Mouse (Mus musculus) forebrain, embryonic 13.5 days (tissue): ENCODE data around the gene Pin4. TPM values are rescaled to one million over a fixed set of nuclear protein-coding genes. Genes with fewer than 3 reads are reported as not detected.

Experiments used
- ATAC-seq: fragments of 200-750 bp; cut with Nextera tagmentation; 2 replicates; pipeline ENCODE4 v1.8.0; 2017
- H3K27ac ChIP-seq: fragments of 300-500 bp; sonication (generic); 2 replicates; pipeline ENCODE4 v1.5.1; 2015; ENCODE audit warnings: inconsistent platforms, mild to moderate bottlenecking, moderate library complexity
- H3K27me3 ChIP-seq: fragments of 300-500 bp; sonication (generic); 2 replicates; pipeline ENCODE4 v1.6.1; 2015; ENCODE audit warnings: mild to moderate bottlenecking, inconsistent platforms
- H3K36me3 ChIP-seq: fragments of 300-500 bp; sonication (generic); 2 replicates; pipeline ENCODE4 v1.6.1; 2015; ENCODE audit warnings: mild to moderate bottlenecking, inconsistent platforms; ENCODE audit not compliant: poor library complexity, severe bottlenecking
- H3K4me1 ChIP-seq: fragments of 300-500 bp; sonication (generic); 2 replicates; pipeline ENCODE4 v1.6.1; 2015; ENCODE audit warnings: inconsistent platforms
- H3K4me2 ChIP-seq: fragments of 300-500 bp; sonication (generic); 2 replicates; pipeline ENCODE4 v1.6.1; 2015; ENCODE audit warnings: inconsistent platforms, mild to moderate bottlenecking, moderate library complexity
- H3K4me3 ChIP-seq: fragments of 300-500 bp; sonication (generic); 2 replicates; pipeline ENCODE4 v1.5.1; 2015; ENCODE audit warnings: mild to moderate bottlenecking, inconsistent platforms
- H3K9ac ChIP-seq: fragments of 300-500 bp; sonication (generic); 2 replicates; pipeline ENCODE4 v1.6.1; 2015; ENCODE audit warnings: mild to moderate bottlenecking, inconsistent platforms
- H3K9me3 ChIP-seq: fragments of 300-500 bp; sonication (generic); replicated peaks from 2 replicates; pipeline ENCODE4 v1.6.1; 2016; ENCODE audit warnings: inconsistent platforms
- WGBS: fragments of 180-500 bp; shearing (Covaris S2); methylation state at CpG from one replicate; pipeline ENCODE4 v1.1.7; 2015; 5-methylcytosine and 5-hydroxymethylcytosine counted together
- polyA plus RNA-seq: library from polyadenylated mRNA; unstranded; fragments of >200 nt; fragmentation: Nextera tagmentation; extraction: Ambion mirVana; gene quantifications from 2 replicates; pipeline ENCODE4 v1.2.1, GENCODE M21; 2015

The Pin4 gene
- polyA plus RNA-seq, 1 experiment from 2014 or later = 86.0 TPM

DNA sequence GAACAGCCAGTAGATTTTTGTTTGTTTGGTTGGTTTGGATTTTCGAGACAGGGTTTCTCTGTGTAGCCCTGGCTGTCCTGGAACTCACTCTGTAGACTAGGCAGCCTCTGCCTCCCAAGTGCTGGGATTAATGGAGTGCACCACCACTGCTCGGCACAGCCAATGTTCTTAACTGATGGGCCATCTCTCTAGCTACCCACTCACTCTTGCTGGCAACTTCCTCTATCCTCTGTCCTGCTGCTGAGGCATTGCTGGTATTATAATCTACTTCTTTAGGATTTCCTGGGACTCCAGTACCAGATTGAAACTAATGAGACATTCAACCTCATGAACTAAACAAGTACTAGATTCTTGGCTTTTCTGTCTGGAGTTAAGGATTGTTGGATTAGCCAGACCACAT lies 41.3 kb downstream of the Pin4 start:
- ATAC-seq = no peak
- Histone ChIP-seq H3K4me2 (no peak overlapping the region), H3K9me3 (no peaks in the 10 kb centered on the region)

DNA sequence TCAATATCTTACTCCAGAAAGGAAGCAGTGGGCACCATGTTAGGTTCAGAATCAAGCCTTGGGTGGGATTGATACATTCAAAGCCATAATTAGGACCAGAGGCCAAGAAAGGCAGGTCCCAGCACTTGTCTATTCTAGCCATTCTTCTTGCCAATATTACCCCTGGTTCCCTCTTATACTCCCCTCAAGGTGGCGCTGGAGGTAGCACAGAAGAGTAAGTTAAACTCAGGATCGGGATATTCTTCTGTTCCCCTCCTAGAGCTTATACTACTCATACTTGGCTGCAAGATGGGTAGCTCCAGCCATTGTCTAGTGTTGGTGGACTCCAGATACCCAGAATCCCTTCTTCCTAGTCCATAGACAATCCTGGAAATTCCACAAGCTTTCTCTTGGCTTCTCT lies 43.8 kb downstream of the Pin4 start:
- H3K36me3 ChIP-seq = no peaks in the 10 kb centered on the region
- H3K9me3 ChIP-seq = no peaks in the 10 kb centered on the region
- WGBS = 41% methylated on average over 2 of the region's 2 CpGs
- H3K4me2 ChIP-seq = no peak overlapping the region
- no peak for ATAC-seq
- no peaks in the 10 kb centered on the region for H3K27me3 ChIP-seq
- H3K9ac ChIP-seq = no peak overlapping the region
- peaks cover 9% of the 10 kb centered on the region; the same call in 1 of the 2 replicates for H3K4me1 ChIP-seq
- no peak overlapping the region for H3K4me3 ChIP-seq
- no peak overlapping the region for H3K27ac ChIP-seq

More for the DNA sequence above, 41.3 kb downstream of the Pin4 start:
- no peak overlapping the region for H3K9ac ChIP-seq
- H3K4me3 ChIP-seq = no peak overlapping the region
- no peaks in the 10 kb centered on the region for H3K36me3 ChIP-seq
- H3K27ac ChIP-seq = no peak overlapping the region
- H3K27me3 ChIP-seq = no peaks in the 10 kb centered on the region
- no peaks in the 10 kb centered on the region for H3K4me1 ChIP-seq
- 67% methylated on average over 2 of the region's 2 CpGs for WGBS

DNA sequence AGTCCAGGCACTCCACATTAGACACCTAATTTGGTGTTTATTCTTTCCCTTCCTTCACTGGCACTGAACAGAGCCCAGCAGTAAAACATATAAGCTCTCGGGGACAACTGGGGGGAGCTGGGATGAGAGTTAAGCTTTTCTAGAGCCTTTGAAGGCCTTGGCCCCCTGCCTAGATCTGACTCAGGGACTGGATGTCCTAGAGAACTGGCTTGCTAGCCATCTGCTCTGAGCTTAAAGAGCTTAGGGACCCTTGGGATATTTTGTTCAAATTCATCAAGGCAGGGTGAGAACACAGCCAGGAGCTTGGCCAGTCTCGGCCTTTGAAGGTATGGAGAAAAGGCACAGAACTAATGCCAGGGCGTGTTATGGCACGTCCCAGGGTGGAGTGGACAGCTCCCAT lies 44.3 kb downstream of the Pin4 start:
- ATAC-seq = no peak
- H3K4me3 ChIP-seq = no peak overlapping the region
- H3K27ac ChIP-seq = no peak overlapping the region
- H3K4me1 ChIP-seq = peaks cover 9% of the 10 kb centered on the region; the same call in 1 of the 2 replicates
- no peak overlapping the region for H3K9ac ChIP-seq
- no peaks in the 10 kb centered on the region for H3K27me3 ChIP-seq
- H3K4me2 ChIP-seq = no peak overlapping the region
- 79% methylated on average over 4 of the region's 4 CpGs for WGBS
- H3K36me3 ChIP-seq = no peaks in the 10 kb centered on the region
- no peaks in the 10 kb centered on the region for H3K9me3 ChIP-seq

DNA sequence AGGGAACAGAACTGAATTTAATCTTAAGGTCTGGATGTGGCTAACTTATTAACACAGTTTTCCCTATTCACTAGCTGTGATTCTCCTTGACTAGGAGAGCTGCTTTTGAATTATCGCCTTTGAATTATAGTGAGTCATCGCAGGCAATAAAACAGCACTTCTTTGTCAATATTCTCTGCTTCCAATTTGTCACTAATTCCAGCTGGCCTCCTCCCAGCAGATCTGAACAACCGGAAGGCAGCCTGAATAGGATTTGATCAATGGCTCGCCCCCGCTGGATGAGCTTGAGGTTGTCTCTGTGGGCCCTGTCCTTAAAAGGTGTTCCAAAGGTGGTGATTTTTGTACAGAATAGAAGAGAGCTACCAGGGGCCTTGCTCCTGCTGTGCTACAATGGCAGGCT lies 47.3 kb downstream of the Pin4 start:
- peaks cover 9% of the 10 kb centered on the region; the same call in 1 of the 2 replicates for H3K4me1 ChIP-seq
- ATAC-seq = no peak
- WGBS = 34% methylated on average over 5 of the region's 5 CpGs
- peak overlapping the region; percentile 16; the same call in 1 of the 2 replicates for H3K9ac ChIP-seq
- H3K27ac ChIP-seq = peak overlapping the region; percentile 35
- no peaks in the 10 kb centered on the region for H3K27me3 ChIP-seq
- H3K4me3 ChIP-seq = no peak overlapping the region
- H3K4me2 ChIP-seq = no peak overlapping the region
- no peaks in the 10 kb centered on the region for H3K36me3 ChIP-seq
- H3K9me3 ChIP-seq = no peaks in the 10 kb centered on the region

DNA sequence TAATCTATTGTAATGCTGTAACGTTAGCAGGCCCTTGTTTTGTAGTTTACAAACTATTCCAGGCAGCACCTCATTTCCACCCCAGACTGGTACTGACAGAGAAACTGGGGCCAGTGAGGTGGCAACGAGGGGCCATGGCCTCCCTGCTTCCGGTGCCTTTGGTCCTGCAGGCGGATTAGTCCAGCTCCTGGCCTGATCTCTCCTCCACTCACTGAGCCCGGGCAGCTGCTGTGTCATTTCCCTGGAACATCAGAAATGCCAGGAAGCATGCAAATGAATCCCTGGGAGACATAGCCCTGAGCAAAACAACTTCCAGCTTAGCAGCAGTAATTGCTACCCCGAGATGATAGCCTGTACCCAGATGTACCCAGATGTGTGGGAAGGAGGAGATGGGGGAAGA lies 47.7 kb downstream of the Pin4 start:
- Histone ChIP-seq H3K4me1 (peaks cover 9% of the 10 kb centered on the region; the same call in 1 of the 2 replicates), H3K27ac (peak overlapping the region; percentile 35), H3K9ac (peak overlapping the region; percentile 16; the same call in 1 of the 2 replicates), H3K9me3 (no peaks in the 10 kb centered on the region), H3K27me3 (no peaks in the 10 kb centered on the region), H3K4me3 (no peak overlapping the region), H3K36me3 (no peaks in the 10 kb centered on the region), H3K4me2 (no peak overlapping the region)
- WGBS = 25% methylated on average over 6 of the region's 6 CpGs
- ATAC-seq = no peak

DNA sequence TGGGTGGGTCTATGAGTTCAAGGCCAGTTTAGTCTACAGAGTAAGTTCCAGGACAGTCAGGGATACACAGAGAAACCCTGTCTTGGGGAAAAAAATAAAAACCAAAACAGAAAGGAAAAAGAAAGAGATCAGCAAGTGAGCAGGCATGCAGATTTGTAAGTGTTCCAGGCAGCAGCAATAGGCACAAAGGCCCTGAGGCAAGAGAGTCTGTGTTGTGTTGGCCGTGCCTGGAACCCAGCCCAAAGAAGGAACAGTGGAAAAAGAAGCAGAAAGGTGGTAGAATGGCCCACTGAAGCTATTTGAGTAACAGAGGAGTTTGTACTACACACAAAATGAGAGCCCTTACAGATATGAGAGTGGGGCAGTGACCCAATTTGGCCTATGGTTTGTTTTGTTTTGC lies 50.5 kb downstream of the Pin4 start:
- Histone ChIP-seq H3K9me3 (no peaks in the 10 kb centered on the region), H3K27ac (no peak overlapping the region), H3K9ac (no peak overlapping the region), H3K4me2 (no peak overlapping the region), H3K27me3 (no peaks in the 10 kb centered on the region), H3K4me3 (no peak overlapping the region), H3K36me3 (no peaks in the 10 kb centered on the region), H3K4me1 (peaks cover 9% of the 10 kb centered on the region; the same call in 1 of the 2 replicates)
- no peak for ATAC-seq
- WGBS = 37% methylated on average over 1 of the region's 1 CpGs

DNA sequence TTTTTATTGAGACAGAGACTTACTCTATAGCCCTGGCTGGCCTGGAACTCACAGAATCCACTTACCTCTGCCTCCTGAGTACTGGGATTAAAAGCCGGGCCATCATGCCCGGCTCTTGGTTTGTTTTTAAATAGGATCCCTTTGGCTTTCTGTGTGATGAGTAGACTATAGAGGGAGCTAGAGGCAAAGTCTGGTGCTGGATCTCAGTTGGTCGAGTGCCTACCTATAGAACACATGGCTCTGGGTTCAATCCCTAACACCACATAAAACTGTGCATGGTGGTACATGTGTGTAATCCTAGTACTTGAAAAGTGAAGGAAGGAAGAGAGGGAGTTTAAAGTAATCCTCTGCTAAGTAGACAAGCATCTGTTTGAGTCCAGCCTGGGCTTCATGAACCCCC lies 50.9 kb downstream of the Pin4 start:
- Histone ChIP-seq H3K9ac (no peak overlapping the region), H3K4me3 (no peak overlapping the region), H3K27me3 (no peaks in the 10 kb centered on the region), H3K4me1 (peaks cover 9% of the 10 kb centered on the region; the same call in 1 of the 2 replicates), H3K27ac (no peak overlapping the region), H3K4me2 (no peak overlapping the region), H3K9me3 (no peaks in the 10 kb centered on the region), H3K36me3 (no peaks in the 10 kb centered on the region)
- WGBS = 54% methylated on average over 3 of the region's 3 CpGs
- ATAC-seq = no peak

DNA sequence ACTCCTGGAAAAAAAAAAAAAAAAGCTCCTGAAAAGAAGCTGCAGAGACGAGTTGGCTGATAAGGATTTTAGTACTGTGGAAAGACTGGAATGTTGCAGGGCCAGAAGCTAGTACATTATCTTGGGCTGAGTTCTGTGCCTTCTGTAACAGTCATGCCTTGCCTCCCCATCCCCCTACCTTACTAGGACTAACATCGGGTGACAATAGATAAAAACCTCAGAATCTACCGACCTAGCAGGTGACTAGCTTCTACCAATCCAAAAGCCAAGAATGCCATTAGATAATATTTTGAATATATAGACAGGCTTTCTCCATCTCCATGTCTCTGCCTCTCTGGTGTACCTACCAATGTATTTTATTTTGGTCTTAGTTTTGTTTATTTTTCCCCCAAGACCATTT lies 51.7 kb downstream of the Pin4 start:
- Histone ChIP-seq H3K27ac (no peak overlapping the region), H3K36me3 (no peaks in the 10 kb centered on the region), H3K9me3 (no peaks in the 10 kb centered on the region), H3K27me3 (no peaks in the 10 kb centered on the region), H3K4me3 (no peak overlapping the region), H3K4me2 (no peak overlapping the region), H3K9ac (no peak overlapping the region), H3K4me1 (peaks cover 9% of the 10 kb centered on the region; the same call in 1 of the 2 replicates)
- ATAC-seq = no peak
- 75% methylated on average over 3 of the region's 3 CpGs for WGBS

DNA sequence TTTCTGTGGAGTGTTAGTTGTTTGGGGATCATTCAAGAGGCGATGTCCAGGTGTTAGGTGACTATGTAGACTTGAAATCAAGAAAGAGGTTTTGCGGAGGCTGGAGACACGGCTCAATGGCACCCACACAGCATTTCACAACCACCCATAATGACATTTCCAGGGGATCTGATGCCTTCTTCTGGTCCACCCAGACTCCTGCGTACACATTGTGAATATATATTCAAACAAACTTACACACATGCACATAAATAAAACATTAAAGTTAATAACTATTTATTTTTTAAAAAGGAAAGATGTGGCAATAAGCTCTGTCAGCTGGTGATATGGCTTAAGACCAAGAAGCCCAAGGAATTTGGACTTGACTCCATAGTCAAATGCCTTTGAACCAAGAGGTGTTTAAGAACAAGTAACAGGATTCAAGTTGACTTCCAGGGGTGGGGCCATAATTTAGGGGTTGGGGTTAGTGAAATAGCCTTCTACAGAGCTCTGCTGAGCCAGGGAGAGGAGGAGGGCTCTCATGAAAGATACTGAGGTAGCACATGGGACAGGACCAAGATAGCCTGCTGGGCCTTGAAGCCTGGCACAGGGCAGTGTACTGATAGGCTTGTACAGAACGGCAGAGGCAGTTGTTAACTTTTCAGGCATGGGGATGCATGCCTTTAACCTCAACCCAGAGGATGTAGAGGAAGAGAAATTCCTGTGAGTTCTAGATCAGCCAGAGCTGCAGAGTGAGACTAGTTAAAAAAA lies 56.5 kb downstream of the Pin4 start:
- ATAC-seq = no peak
- no peak overlapping the region for H3K4me3 ChIP-seq
- no peaks in the 10 kb centered on the region for H3K9me3 ChIP-seq
- WGBS = 95% methylated on average over 5 of the region's 5 CpGs
- H3K9ac ChIP-seq = no peak overlapping the region
- H3K27ac ChIP-seq = no peak overlapping the region
- no peaks in the 10 kb centered on the region for H3K4me1 ChIP-seq
- no peaks in the 10 kb centered on the region; the same call in 1 of the 2 replicates for H3K36me3 ChIP-seq
- H3K4me2 ChIP-seq = no peak overlapping the region
- no peaks in the 10 kb centered on the region for H3K27me3 ChIP-seq

Other genes with a start within 250 kb of the Pin4 start
- 9.4 and 10.3 TPM in 2 replicates for gene Rtl5, start 48.1 kb upstream of the Pin4 start, polyA plus RNA-seq
- 9.8 and 9.9 TPM in 2 replicates for gene Ercc6l, start 37.6 kb downstream of the Pin4 start, polyA plus RNA-seq
- gene Rps4x, start 69.9 kb downstream of the Pin4 start, polyA plus RNA-seq = 577 and 591 TPM in 2 replicates
- gene Cited1, start 132.7 kb downstream of the Pin4 start, polyA plus RNA-seq = 8.2 and 8.5 TPM in 2 replicates